Mouse (Mus musculus): ENCODE measurements around the gene Cd151. TPM values are rescaled to one million over a fixed set of nuclear protein-coding genes. Genes with fewer than 3 reads are reported as not detected.

The Cd151 gene
- polyA plus RNA-seq, 1 experiment = 555 TPM

DNA sequence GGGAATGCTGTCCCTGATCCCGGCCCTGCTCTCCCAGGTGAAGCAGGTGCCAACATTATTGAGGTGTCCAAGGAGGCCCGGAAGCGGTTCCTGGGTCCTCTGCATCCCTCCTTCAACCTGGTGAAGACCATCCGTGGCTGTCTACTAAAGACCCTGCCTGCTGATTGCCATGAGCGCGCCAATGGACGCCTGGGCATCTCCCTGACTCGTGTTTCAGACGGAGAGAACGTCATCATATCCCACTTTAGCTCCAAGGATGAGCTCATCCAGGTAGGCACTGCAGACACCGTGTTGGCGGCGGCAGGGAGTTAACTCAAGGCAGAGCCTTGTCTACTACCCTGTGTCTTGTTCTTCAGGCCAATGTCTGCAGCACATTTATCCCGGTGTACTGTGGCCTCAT, 10.0 kb upstream of the Cd151 start:
- TF ChIP-seq POLR2A (IDR thresholded peaks at IDR 0.05; ENCODE audit: borderline replicate concordance, extremely low read depth, low read depth, low read length) = no peak
- TF ChIP-seq CTCF (IDR thresholded peaks at IDR 0.05; ENCODE audit: insufficient read depth, low read length) = no peak
- peaks cover 22% of the 10 kb centered on the region for H3K4me1 ChIP-seq (ENCODE audit: control insufficient read depth, insufficient read depth, low read length)
- no peak overlapping the region for H3K4me3 ChIP-seq (replicated peaks; ENCODE audit: extremely low read depth, low read depth, low read length)
- WGBS = 86% methylated on average over 14 of the region's 14 CpGs
- no peak for DNase-seq

DNA sequence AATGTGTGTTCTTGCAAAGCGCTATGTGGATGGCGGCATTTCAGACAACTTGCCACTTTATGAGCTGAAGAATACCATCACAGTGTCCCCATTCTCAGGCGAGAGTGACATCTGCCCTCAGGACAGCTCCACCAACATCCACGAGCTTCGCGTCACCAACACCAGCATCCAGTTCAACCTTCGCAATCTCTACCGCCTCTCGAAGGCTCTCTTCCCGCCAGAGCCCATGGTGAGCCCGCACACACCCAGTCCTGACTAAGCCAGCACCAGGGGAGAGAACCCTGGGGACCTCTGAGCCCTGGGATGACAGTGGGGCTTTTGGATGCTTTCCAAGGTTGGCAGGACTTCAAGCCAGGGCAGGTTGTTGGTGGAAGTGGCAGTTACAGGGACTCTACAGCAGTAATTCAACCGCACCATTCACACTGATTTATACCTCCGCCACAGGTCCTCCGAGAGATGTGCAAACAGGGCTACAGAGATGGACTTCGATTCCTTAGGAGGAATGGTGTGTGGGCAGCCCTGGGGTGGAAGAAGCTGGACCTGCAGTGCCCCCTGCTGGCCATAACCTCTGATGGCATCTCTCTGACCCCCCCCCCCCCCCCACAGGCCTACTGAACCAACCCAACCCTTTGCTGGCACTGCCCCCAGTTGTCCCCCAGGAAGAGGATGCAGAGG, 9.1 kb upstream of the Cd151 start:
- 77% methylated on average over 15 of the region's 15 CpGs for WGBS
- Histone ChIP-seq H3K4me1 (ENCODE audit: control insufficient read depth, insufficient read depth, low read length) (peaks cover 23% of the 10 kb centered on the region), H3K4me3 (replicated peaks; ENCODE audit: extremely low read depth, low read depth, low read length) (no peak overlapping the region)
- TF ChIP-seq POLR2A (IDR thresholded peaks at IDR 0.05; ENCODE audit: borderline replicate concordance, extremely low read depth, low read depth, low read length) (no peak), CTCF (IDR thresholded peaks at IDR 0.05; ENCODE audit: insufficient read depth, low read length) (peak; percentile 67)
- peak; percentile 53 for DNase-seq

DNA sequence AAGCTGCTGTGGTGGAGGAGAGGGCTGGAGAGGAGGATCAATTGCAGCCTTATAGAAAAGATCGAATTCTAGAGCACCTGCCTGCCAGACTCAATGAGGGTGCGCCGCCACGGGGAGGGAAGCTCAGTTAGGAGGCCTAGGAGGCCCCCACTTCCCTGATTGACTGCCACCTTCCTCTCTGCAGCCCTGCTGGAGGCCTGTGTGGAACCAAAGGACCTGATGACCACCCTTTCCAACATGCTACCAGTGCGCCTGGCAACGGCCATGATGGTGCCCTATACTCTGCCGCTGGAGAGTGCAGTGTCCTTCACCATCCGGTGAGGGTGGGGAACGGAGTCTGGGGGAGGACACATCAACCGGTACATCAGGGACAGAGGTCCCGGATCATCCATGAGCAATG, 8.5 kb upstream of the Cd151 start:
- WGBS = 89% methylated on average over 11 of the region's 11 CpGs
- DNase-seq = no peak
- no peak for TF ChIP-seq CTCF (IDR thresholded peaks at IDR 0.05; ENCODE audit: insufficient read depth, low read length)
- no peak for TF ChIP-seq POLR2A (IDR thresholded peaks at IDR 0.05; ENCODE audit: borderline replicate concordance, extremely low read depth, low read depth, low read length)

DNA sequence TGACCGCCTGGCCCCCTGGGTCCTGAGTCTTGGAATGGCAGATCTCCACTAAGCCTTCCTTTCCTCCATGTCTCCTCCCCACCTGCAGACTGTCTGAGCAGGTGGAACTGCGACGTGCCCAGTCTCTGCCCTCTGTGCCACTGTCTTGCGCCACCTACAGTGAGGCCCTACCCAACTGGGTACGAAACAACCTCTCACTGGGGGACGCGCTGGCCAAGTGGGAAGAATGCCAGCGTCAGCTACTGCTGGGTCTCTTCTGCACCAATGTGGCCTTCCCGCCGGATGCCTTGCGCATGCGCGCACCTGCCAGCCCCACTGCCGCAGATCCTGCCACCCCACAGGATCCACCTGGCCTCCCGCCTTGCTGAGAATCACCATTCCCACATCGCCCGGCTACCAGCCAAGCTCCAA, 7.9 kb upstream of the Cd151 start:
- TF ChIP-seq CTCF (IDR thresholded peaks at IDR 0.05; ENCODE audit: insufficient read depth, low read length) = no peak
- no peak; the same call in 1 of the 2 replicates for TF ChIP-seq POLR2A (IDR thresholded peaks at IDR 0.05; ENCODE audit: borderline replicate concordance, extremely low read depth, low read depth, low read length)
- no peak for DNase-seq
- Histone ChIP-seq H3K4me1 (ENCODE audit: control insufficient read depth, insufficient read depth, low read length) (peaks cover 29% of the 10 kb centered on the region), H3K4me3 (replicated peaks; ENCODE audit: extremely low read depth, low read depth, low read length) (no peak overlapping the region)
- WGBS = 87% methylated on average over 17 of the region's 17 CpGs

More for the DNA sequence above, 8.5 kb upstream of the Cd151 start:
- Histone ChIP-seq H3K4me1 (ENCODE audit: control insufficient read depth, insufficient read depth, low read length) (peaks cover 28% of the 10 kb centered on the region), H3K4me3 (replicated peaks; ENCODE audit: extremely low read depth, low read depth, low read length) (no peak overlapping the region)

DNA sequence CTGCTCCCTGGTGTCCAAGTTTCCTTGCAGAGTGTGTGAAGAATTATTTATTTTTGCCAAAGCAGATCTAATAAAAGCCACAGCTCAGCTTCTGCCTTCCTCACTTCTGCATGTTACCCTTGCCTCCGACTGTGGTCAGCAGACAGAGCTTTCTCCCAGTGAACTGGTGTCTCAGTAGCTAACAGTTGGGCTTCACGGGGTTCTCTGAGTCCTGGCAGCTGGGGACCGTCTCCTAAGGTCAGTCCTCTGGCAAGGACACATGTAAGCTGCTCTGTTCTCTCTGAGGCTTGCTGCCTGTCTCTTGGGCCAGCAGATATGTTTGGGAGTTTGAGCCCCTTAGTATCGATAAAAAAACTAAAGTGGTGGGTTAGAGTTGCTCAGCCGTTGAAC, 7.2 kb upstream of the Cd151 start:
- no peak overlapping the region for H3K4me3 ChIP-seq (replicated peaks; ENCODE audit: extremely low read depth, low read depth, low read length)
- peaks cover 30% of the 10 kb centered on the region for H3K4me1 ChIP-seq (ENCODE audit: control insufficient read depth, insufficient read depth, low read length)
- TF ChIP-seq POLR2A (IDR thresholded peaks at IDR 0.05; ENCODE audit: borderline replicate concordance, extremely low read depth, low read depth, low read length) (no peak), CTCF (IDR thresholded peaks at IDR 0.05; ENCODE audit: insufficient read depth, low read length) (no peak)
- DNase-seq = peak; percentile 27
- 42% methylated on average over 5 of the region's 5 CpGs for WGBS

DNA sequence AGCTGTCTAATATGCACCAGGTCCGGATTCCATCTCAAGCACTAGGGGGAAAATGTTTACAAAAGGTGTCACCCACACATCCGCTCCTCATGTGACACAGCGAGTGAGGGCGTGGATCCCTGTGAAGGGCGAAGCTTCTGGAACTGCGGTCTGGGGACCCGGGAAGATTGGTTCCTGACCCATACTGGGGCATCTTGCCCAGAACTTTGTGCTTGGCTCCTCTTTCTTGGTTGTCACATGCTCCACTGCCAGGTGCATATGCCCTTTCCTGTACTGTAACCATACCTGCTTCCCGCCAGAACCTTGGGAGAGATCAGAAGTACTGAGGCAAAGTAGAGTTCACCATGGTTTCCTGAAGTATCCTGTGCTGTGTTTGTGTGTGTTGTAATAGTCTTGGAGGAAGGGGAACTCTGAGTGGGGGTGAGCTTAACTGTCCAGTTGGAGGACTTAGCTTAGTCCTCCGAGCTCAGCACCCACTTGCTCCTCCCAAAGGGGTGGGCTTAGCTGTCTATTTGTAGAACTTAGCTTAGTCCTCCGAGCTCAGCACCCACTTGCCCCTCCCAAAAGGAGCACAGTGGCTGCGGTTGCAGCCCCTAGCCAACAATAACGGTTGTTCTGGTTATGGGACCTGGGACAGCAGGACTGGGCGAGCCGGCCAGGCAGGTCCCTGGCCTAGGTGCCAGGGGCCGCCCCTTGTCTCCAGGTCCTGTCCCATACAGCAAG, 6.6 kb upstream of the Cd151 start, which contains the start of gene Cracr2b:
TSS of gene Cracr2b (plus strand) at position 704 of the 723 bp plus-strand sequence.
- peak; percentile 71 for DNase-seq
- 33% methylated on average over 15 of the region's 15 CpGs for WGBS
- peak; percentile 76; the same call in 1 of the 2 replicates for TF ChIP-seq POLR2A (IDR thresholded peaks at IDR 0.05; ENCODE audit: borderline replicate concordance, extremely low read depth, low read depth, low read length)
- TF ChIP-seq CTCF (IDR thresholded peaks at IDR 0.05; ENCODE audit: insufficient read depth, low read length) = no peak
- H3K4me1 ChIP-seq (ENCODE audit: control insufficient read depth, insufficient read depth, low read length) = peaks cover 34% of the 10 kb centered on the region
- peak within 1 kb of the TSS; percentile 85 for H3K4me3 ChIP-seq (replicated peaks; ENCODE audit: extremely low read depth, low read depth, low read length)

DNA sequence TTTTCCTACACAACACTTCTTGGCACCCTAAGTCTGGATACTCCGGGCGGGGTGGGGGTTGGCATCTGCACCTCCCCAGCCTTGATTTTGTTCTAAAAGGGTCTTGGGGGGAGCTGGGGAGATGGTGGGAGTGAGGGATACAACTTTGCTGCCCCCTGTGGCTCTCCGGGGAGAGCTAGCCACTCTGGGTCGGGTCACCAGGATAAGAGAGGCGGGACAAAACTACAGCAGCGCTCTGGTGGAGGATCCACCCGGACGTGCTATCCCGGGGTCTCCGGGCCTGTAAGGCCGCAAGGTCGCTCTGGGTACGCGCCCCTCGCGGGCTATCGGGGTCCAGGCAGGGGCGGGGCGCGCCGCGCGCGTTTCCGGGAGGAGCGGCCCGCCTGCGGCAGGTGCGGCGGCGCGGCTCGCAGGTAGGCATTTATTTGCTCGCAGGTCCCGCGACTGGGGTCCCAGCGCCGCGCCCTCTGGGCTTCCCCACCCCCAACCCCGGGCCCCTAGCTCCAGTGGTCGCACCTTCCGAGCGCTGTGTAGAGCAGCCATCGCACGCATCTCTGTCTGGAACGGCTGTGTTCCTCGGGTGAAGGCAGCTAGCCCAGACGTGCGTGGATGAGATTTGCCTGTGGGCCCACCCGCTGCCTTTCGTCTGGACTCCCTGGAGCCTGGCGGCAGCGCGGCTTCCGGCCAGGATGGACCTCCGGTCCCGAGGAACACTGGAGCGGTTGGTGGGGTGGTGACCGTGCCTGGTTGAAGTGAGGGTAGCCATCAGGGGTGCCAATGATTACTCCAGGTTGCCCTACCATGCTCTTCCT, 5.5 kb upstream of the Cd151 start:
- TF ChIP-seq CTCF (IDR thresholded peaks at IDR 0.05; ENCODE audit: insufficient read depth, low read length) (no peak), POLR2A (IDR thresholded peaks at IDR 0.05; ENCODE audit: borderline replicate concordance, extremely low read depth, low read depth, low read length) (peak; percentile 60; the same call in 1 of the 2 replicates)

DNA sequence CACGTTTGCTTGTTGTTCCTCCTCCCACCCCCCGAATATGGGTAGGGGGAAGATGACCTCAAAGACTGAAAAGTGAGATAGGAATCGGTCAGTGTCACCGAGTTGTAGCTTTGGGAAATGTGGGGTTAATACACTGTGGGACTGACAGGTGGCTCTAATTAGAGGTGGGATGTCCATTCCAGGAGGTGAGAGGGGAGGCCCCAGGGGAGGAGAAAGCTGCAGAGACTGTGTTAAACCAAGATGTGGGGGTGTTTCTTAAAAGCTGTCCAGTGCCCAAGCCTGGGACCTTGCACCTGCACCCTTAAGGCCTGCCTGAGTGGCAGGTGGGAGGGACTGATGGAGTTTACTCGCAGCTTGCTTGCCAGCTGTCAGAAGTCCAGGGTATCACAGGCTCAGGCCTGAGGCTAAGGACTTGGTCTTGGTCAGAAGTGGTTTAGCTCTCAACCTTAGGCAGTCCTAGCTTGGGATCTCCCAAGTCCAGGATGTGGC, 4.8 kb upstream of the Cd151 start:
- TF ChIP-seq POLR2A (IDR thresholded peaks at IDR 0.05; ENCODE audit: borderline replicate concordance, extremely low read depth, low read depth, low read length) (no peak; the same call in 1 of the 2 replicates), CTCF (IDR thresholded peaks at IDR 0.05; ENCODE audit: insufficient read depth, low read length) (no peak)
- peaks cover 36% of the 10 kb centered on the region for H3K4me1 ChIP-seq (ENCODE audit: control insufficient read depth, insufficient read depth, low read length)
- WGBS = 11% methylated on average over 5 of the region's 5 CpGs
- H3K4me3 ChIP-seq (replicated peaks; ENCODE audit: extremely low read depth, low read depth, low read length) = peak overlapping the region; percentile 85
- peak; percentile 79 for DNase-seq

More for the DNA sequence above, 5.5 kb upstream of the Cd151 start:
- DNase-seq = peak; percentile 62
- Histone ChIP-seq H3K4me1 (ENCODE audit: control insufficient read depth, insufficient read depth, low read length) (peaks cover 35% of the 10 kb centered on the region), H3K4me3 (replicated peaks; ENCODE audit: extremely low read depth, low read depth, low read length) (peak overlapping the region; percentile 85)
- WGBS = 2% methylated on average over 58 of the region's 59 CpGs

Measured in lung, adult 2 months (tissue).